Mouse (Mus musculus) left cerebral cortex, postnatal 25 days (tissue): ENCODE measurements at regions not wholly inside any gene's neighbourhood (a gene's known extent, or its start where the extent isn't known, plus 50 kb on each side); places are given as distances from the start of the nearest gene placed in this dataset.

Experiments
- DNase-seq, 2 experiments: peaks; one replicate each; pipeline ENCODE4 v3.0.0; 2022; ENCODE audit warnings: low spot score in 2 of 2, mixed read lengths in 1 of 2
- intact Hi-C: fragments of 180-260 bp; cut with DNase I; formaldehyde crosslinking; loops from one replicate; pipeline ENCODE4 v1.15.1; 2025

- intact Hi-C loops: no loop called here
- no peak for DNase-seq
Measured at GRCm38 (mm10) chr3:38820787-38821186, 66.0 kb upstream of the Fat4 start.

GRCm38 (mm10) chr3:38820315-38820714, 66.4 kb upstream of the Fat4 start:
- DNase-seq: peak in 1 of 2 experiments; percentile 46
- intact Hi-C loops: no loop called here

GRCm38 (mm10) chr3:38817651-38818050, 69.1 kb upstream of the Fat4 start:
- intact Hi-C loops: no loop called here
- DNase-seq: no peak

- DNase-seq: no peak
- intact Hi-C loops: no loop called here
Measured at GRCm38 (mm10) chr3:38812457-38812856, 74.3 kb upstream of the Fat4 start.

GRCm38 (mm10) chr3:38811635-38812034, 75.1 kb upstream of the Fat4 start:
- intact Hi-C loops: no loop called here
- no peak for DNase-seq

- intact Hi-C loops: no loop called here
- DNase-seq: no peak
Measured at GRCm38 (mm10) chr3:38806469-38807055, 80.2 kb upstream of the Fat4 start.

GRCm38 (mm10) chr3:38806036-38806435, 80.7 kb upstream of the Fat4 start:
- intact Hi-C loops: no loop called here
- DNase-seq: no peak

GRCm38 (mm10) chr3:38795646-38796301, 91.0 kb upstream of the Fat4 start:
- peak; percentile 12 to 29 for DNase-seq
- intact Hi-C loops: no loop called here

- intact Hi-C loops: no loop called here
- no peak for DNase-seq
Measured at GRCm38 (mm10) chr3:38793221-38793620, 93.5 kb upstream of the Fat4 start.

- intact Hi-C loops: no loop called here
- DNase-seq: no peak
Measured at GRCm38 (mm10) chr3:38788751-38789150, 98.0 kb upstream of the Fat4 start.

GRCm38 (mm10) chr3:38783711-38784110, 103.0 kb upstream of the Fat4 start:
- DNase-seq: no peak
- intact Hi-C loops: no loop called here

GRCm38 (mm10) chr3:38783051-38783450, 103.7 kb upstream of the Fat4 start:
- intact Hi-C loops: no loop called here

GRCm38 (mm10) chr3:38776743-38777366, 109.9 kb upstream of the Fat4 start:
- DNase-seq: no peak
- intact Hi-C loops: no loop called here

More at GRCm38 (mm10) chr3:38783051-38783450, 103.7 kb upstream of the Fat4 start:
- no peak for DNase-seq

GRCm38 (mm10) chr3:38754632-38755123, 132.1 kb upstream of the Fat4 start:
- intact Hi-C loops: no loop called here
- no peak for DNase-seq

- DNase-seq: peak in 1 of 2 experiments; percentile 40
Measured at GRCm38 (mm10) chr3:38753446-38754205, 133.1 kb upstream of the Fat4 start.

GRCm38 (mm10) chr3:38742155-38742554, 144.6 kb upstream of the Fat4 start:
- intact Hi-C loops: no loop called here

More at GRCm38 (mm10) chr3:38753446-38754205, 133.1 kb upstream of the Fat4 start:
- intact Hi-C loops: no loop called here

GRCm38 (mm10) chr3:38722606-38723005, 164.1 kb upstream of the Fat4 start:
- intact Hi-C loops: no loop called here
- no peak for DNase-seq

More at GRCm38 (mm10) chr3:38742155-38742554, 144.6 kb upstream of the Fat4 start:
- peak in 1 of 2 experiments; percentile 37 for DNase-seq

GRCm38 (mm10) chr3:38712078-38712873, 174.5 kb upstream of the Fat4 start:
- intact Hi-C loops: no loop called here
- DNase-seq: peak in 1 of 2 experiments; percentile 66

- intact Hi-C loops: no loop called here
- DNase-seq: no peak
Measured at GRCm38 (mm10) chr3:38711229-38711628, 175.5 kb upstream of the Fat4 start.
